Mouse (Mus musculus): ENCODE data around the gene Foxo3. TPM values are rescaled to one million over a fixed set of nuclear protein-coding genes. Genes with fewer than 3 reads are reported as not detected.
A peak's percentile ranks its signal among the peaks of the same experiment; 100 is the strongest.

Foxo3 gene
- polyA plus RNA-seq, 1 experiment: 14.9 TPM

DNA sequence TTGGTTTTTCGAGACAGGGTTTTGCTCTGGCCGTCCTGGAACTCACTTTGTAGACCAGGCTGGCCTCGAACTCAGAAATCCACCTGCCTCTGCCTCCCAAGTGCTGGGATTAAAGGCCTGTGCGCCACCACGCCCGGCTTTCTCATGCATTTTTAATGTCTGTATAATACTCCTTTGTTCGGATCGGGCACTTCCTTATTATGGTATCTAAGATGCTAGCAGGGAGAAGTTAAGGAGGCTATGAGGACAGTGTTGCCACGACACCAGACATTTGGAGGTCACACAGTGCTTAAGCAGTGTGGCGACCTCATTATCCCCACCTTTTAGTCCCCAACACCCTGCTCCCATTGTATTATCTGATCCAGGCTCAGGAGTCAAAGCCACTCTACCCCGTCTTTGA, 97.8 kb downstream of the Foxo3 start:
- no peak for DNase-seq (ENCODE audit: low spot score)

DNA sequence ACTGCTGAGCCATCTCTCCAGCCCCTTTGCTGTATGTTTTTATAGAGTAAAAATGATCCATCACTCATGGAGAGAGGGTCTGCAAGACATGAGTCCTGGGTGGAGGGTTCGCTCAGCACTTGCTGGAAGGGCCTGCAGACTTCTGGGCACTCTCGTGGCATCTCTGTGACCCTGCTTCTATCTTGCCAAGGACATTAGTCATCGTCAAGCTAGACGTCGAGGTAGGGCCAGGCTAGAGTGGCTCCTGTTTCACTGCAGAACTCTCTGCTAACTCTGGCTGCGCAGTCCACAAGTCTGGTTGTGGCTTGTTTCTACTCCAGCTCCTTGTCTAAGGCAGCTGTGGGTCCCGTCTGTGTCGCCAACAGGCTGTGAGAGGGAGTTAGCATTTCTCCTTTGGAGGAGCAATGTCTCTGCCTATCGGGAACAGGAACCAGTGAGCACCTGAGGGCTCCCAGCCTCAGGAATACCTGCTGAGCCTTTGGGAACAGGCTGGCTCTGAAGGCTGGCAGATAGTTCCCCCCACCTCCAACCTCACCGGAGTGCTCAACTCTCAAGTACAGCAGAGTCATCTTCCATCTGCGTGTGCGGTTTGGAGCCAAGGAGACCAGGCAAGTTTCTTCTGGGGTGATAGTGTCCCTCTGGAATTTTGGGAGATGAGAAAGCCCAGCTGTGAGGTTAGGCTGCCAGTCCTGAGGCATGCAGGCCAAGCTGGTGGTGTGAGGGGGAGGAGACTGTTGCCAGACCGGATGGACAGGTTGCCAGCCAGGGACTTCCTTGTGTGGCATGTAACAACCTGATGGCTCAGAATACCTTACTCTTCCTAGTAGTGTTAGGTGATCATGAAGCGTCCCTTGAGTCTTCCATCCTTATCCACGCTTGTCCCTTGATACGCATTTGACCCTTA, 98.5 kb downstream of the Foxo3 start:
- DNase-seq (ENCODE audit: low spot score): peak; percentile 52

DNA sequence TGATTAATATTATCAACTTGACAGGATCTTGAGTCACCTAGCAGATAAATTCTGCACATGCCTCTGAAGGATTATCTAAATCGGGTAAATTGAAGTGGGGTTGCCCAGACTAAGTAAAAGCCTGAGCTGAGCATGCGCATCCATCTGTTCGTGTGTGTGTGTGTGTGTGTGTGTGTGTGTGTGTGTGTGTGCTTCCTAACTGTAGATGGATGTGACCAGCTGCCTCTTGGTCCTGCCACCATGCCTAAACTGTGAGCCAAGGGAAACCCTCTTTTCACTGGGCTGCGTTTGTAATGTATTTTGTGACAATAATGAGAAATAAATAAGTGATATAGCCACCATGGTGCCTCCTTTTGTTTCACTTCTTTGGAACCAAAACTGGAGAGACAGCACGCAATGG, 102.3 kb downstream of the Foxo3 start:
- no peak for DNase-seq (ENCODE audit: low spot score)

DNA sequence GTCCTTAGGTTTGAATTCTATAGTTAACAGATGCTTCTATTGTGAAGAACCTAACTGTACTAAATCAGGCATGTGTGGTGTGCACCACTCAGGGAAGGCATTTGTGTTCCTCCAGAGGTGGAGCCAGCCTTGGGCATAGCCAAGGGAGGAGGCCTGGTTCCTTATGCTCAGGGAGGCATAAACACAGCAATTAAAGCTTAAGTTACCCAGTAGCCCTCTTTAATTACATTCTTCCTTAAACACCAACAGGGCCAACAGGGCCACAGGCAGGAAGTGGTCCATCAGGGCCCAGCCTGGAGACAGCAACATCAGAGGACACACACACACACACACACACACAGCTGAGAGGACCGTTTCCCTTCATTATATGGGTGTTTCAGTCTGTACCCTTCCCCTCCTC, 102.7 kb downstream of the Foxo3 start:
- no peak for DNase-seq (ENCODE audit: low spot score)

DNA sequence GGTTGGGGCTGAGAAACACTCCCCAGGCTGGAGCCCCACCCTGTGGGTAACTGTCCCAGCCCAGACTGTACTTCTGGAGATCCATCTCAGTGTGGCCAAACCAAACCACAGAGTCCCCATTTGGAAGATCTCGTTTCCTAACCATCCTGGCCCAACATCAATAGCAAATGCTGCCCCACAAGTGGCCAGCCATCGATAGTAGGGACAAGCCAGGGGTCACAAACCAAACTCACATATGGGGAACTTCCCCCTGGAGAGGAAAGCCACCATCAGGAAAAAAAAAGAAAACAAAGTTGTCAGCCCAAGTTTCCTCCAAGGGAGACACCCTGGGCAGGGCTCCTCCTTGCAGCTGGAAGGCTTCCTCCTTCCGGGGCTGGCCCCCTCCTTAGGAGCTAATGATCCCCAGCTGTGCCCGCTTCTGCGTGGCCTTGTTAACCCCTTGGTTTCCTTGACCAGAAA, 105.6 kb downstream of the Foxo3 start:
- DNase-seq (ENCODE audit: low spot score): no peak

DNA sequence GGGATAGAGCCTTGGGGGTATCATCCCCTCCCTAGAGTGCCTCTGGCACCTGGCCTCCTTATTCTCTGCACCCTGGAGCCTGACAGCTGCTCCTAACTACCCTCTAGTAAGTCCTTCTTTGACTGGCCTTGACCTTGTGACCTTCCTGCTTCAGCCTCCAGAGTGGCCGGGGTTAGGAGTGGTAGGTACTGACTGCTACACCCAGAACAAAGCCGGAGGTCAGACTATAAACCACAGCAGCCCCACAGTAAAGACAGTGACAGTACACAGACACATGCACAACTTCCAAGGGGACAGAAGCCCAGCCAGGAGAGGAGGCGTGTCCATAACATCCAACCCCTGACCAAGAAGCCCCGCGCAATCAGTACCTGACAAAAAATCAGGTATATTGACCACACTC, 106.4 kb downstream of the Foxo3 start:
- no peak for DNase-seq (ENCODE audit: low spot score)

DNA sequence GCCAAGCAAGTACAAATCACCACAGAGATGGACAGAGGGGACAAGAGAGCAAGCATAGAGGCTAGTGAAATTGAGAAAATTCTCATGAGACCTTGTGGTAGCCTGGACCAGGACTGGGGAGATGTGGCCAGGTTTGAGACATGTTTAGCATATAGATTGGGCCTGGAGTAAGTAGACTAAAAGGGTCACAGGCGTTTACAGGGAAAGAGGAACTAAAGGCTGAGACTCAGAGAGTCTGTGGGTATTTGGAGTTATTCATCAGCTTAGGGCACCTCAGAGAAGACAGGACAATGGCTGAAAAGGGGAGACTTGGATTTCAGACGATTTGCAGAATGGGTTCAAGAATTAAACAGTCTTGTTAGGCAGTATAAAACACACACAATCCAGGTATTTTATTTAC, 121.8 kb downstream of the Foxo3 start:
- DNase-seq (ENCODE audit: low spot score): no peak

DNA sequence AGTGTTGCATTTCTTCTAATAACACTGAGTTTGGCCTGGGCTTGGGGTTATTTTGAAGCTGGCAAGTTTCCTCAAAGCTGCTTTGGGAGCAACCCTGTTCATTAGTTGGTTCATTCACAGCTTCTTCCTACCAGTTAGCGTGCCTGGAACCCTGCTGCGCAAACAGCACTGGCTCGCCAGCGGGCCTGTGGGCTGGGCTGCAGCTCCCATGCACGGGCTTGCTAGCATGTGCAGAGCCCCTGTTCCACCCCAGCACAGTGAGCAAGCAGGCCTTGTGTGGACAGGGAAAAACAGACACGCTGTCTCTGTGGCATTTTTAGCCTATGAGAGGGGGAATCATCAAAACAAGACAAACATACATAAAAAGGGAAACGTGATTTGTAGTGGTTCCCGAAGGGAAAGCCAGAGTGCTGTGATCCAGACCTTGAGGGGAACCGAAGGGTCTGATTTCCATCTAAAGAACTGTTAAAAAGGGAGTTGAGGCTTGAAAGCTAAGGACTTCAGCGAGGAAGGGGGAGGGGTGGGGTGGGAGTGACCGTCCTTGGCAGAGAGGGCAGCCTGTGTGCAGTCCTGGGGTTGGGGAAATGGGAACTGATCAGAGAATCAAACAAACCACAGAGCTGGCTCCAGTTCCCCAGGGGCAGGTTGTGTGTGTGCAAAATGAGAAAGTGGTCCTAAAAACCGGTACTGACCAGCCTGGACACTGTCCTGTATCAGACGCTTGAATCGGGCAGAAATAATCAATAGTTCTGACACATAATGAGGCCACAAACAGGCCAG, 123.9 kb downstream of the Foxo3 start:
- DNase-seq (ENCODE audit: low spot score): no peak

DNA sequence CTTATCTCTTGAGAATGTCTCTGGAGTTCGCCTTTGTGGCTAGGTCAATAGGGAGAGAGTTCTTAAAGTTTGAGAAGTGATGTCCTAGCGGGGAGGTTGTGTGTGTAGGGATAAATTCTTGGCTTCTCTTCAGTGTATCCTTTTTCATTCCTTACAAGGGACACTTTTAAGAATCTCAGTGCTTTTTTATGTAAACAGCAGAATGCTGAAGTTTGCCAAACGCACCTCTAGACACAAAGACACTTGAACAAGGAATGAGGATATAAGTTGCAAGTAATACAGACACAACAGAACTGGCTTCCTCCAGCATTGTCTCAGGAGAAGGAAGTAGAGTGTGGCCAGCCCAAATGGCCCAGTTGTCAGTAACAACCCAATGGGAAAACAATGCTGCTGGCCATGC, 126.8 kb downstream of the Foxo3 start:
- DNase-seq (ENCODE audit: low spot score): no peak

DNA sequence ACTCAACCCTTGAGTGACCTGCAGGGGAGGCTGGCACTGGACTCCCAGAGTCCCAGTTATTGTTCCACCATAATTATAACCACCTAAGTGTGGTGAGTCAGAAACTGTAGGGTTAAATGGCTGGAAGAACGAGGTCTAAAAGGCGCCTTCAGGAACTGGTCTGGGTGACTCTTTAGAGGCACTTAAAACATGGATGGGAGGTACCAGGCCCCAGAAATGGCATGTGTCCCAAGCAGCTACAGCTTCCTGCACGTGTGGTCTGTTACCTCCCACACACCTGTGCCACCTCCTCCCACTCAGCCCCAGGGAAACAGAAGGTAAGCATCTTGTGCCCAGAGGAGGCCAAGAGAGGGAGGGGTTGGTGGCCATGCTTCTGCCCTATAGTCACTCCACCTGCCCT, 128.2 kb downstream of the Foxo3 start:
- no peak for DNase-seq (ENCODE audit: low spot score)

DNA sequence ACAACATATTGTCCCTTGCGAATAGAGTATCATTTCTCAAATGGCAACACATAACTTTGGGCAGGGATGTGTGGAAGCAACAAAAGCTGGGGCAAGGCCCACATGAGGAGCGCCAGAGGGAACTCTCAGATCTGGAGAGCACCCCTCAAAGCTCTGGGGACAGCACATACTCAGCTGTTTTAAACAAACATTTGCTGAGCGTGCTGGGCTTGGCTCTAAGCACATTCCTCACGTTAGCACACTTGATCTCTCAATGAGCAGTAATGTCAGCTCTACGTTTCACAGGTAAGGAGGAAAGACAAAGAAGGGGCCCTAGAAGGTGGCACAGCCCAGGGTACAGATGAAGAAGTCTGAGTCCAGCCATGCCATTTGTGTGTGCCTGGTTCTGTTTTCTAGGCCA, 131.3 kb downstream of the Foxo3 start:
- no peak for DNase-seq (ENCODE audit: low spot score)

DNA sequence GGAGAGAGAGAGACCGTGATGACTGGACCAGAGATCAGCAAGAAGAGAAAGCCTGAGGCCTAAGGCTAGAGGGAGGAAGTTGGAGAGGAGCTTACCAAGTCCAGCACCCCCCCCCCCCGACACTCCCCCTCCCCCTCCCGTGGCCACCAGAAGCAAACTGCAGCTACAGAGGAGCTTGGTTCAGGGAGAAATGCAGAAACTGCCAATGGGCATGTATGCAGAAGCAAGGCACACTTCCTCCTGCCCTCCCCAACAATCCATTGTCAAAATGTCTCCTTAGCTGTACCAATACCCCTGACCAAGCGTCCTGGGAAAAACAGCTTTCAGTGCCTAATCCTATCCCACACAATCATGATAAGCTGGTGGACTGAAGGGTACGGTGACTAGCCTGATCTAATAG, 131.8 kb downstream of the Foxo3 start:
- DNase-seq (ENCODE audit: low spot score): no peak

DNA sequence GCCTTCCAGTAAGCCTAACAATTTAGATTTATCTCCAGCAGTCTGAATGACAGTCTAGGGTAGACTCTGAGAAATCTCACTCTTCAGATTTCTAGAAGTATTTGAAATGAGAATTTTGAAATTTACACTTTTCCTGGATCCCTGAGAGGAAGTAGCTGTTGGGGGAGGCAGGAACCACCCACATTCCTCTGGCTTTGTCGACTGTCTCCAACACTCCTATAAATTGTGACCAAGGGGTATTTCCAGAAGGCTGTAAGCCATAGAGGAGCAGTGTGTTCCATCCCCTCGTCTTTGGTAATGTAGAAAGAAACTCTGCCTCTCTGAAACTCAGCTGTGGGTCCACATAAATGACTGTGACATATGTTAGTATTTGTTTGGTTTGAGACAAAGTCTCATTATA, 132.4 kb downstream of the Foxo3 start:
- no peak for DNase-seq (ENCODE audit: low spot score)

DNA sequence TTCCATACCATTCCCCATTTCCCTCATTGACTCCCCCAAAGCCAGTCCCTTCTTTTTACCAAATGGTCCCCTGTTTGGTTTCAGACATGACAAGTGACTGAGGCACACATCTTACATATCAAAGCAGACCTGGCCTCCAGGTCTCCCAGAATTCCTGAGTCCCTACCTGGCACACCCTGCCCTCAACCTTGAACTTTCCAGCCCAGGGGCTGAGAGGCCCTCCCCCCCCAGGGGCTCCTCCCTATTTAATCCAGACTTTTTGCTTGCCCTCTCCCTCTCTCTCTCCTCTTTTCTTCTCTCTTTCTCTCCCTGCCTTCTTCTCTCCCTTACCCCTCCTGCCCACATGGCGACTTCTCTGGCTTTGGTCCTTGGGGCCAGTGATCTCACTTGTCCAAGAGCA, 133.8 kb downstream of the Foxo3 start:
- no peak for DNase-seq (ENCODE audit: low spot score)

DNA sequence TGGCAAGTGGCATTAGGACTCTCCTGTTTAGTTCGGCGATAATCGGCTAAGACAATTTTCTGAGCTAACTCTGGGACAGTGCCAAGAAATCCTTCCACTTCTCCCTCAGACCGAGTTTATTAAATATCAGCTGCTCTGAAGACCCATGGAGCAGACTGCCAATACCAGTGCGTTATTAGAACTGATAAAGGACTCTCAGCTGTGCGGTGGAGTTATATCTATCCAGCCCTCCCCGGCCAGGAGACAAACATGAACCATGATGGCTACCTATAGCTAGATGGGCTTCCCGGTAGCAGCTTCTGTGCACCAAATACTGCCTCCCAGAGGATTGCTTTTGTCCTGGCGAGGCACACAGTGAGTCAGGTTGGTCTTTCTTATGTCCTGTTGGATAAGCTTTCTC, 134.5 kb downstream of the Foxo3 start:
- no peak for DNase-seq (ENCODE audit: low spot score)

DNA sequence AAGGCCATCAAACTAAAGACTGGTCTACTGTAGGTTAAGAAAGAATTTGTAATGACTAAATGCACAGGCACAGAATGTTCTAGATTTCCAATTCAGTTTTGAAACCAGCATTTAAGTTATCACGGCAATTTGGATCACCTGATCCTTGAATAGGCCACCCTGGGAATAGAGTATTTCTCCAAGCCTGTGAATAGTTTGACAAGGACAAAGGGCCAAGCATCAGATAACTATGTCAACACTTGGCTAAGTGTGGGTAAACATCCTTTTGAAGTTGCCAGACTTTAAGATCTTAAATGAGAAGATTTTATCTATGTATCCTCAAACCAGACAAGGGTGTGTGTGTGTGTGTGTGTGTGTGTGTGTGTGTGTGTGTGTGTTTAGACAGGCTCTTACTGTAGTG, 136.8 kb downstream of the Foxo3 start:
- DNase-seq (ENCODE audit: low spot score): no peak

DNA sequence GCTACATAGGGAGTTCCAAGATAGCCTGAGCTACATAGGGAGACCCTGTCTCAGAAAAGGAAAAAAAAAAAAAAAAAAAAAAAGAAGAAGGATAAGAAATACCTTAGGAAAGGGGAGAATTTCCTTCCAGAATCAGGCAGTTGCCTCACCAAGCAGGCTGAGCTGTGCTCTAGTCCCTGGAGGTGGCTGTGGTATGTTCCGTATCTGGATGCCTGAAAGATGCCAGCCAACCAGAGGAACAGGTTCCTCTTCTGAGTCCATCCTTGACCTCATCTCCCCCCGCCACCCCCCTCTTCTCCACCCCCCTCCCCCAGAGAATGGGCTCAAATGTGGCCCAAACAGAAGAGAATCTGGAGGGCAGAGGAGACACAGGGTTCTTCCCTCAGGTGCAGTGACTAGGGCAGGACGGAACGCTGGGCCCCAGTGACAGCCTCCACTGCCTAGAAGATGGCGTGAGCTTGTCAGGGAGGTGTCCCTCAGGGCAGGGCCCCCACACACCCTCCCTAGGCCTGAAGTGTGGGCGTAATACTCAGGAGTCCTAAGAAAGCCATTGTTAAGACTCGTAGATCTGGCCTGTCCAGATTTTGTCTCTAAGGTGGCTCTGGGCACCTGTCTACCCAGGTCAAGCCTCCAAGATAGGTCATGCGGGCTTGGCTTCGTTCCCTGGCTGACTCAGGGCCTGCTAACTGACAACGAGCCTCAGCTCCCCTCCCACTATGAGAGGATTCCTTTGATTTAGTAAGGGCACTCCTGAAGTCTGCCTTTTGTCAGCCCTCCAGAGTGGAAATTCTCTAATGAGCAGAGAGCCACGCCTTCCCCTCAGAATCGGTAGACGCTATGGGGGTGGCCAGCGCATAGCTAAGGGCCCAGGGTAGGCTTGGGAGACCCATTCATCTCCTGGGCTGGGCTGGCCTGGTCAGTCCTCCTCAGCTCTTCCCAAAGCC, 141.5 kb downstream of the Foxo3 start:
- no peak for DNase-seq (ENCODE audit: low spot score)

Other genes starting within 250 kb of the Foxo3 start
- gene Afg1l, start 201.8 kb upstream of the Foxo3 start, polyA plus RNA-seq (2012; rRNA removed): 9.5 and 10.3 TPM in 2 replicates
- gene Snx3, start 225.3 kb upstream of the Foxo3 start, polyA plus RNA-seq (2012; rRNA removed): 241 and 261 TPM in 2 replicates

Measured in urinary bladder, adult 2 months (tissue).